Mouse (Mus musculus) limb, embryonic 15.5 days (tissue): ENCODE results near the gene Gabpb2. TPM values are rescaled to one million over a fixed set of nuclear protein-coding genes. Genes with fewer than 3 reads are reported as not detected.

Experiments used
- microRNA-seq: library from miRNA; unstranded; fragments of <30 nt; microRNA quantifications from one replicate; pipeline ENCODE4, GENCODE M21; 2016
- polyA plus RNA-seq: library from polyadenylated mRNA; unstranded; fragments of >200 nt; fragmentation: Nextera tagmentation; extraction: Ambion mirVana; gene quantifications from 2 replicates; pipeline ENCODE4 v1.2.1, GENCODE M21; 2015

Gabpb2 gene
- polyA plus RNA-seq, 1 experiment from 2014 or later: 10.4 TPM

Small RNAs within 50 kb of the gene (microRNA-seq; reads per million reads assigned to microRNA genes)
- gene Mir8099-1: not detected

Other genes with a start within 250 kb of the Gabpb2 start
- gene Pi4kb, start 243.2 kb downstream of the Gabpb2 start, polyA plus RNA-seq: 26.8 and 29.1 TPM in 2 replicates
- gene Zfp687, start 202.5 kb downstream of the Gabpb2 start, polyA plus RNA-seq: 16.8 and 20.2 TPM in 2 replicates
- 253 and 271 TPM in 2 replicates for gene Psmd4, start 175.3 kb downstream of the Gabpb2 start, polyA plus RNA-seq
- gene Pip5k1a, start 111.0 kb downstream of the Gabpb2 start, polyA plus RNA-seq: 19.4 and 22.0 TPM in 2 replicates
- gene Vps72, start 106.9 kb downstream of the Gabpb2 start, polyA plus RNA-seq: 139 and 141 TPM in 2 replicates
- gene Tmod4, start 93.4 kb downstream of the Gabpb2 start, polyA plus RNA-seq: 4.2 and 12.9 TPM in 2 replicates
- 61.2 and 67.2 TPM in 2 replicates for gene Scnm1, start 83.9 kb downstream of the Gabpb2 start, polyA plus RNA-seq
- gene Lysmd1, start 83.8 kb downstream of the Gabpb2 start, polyA plus RNA-seq: 17.9 and 18.5 TPM in 2 replicates
- 6.1 and 7.1 TPM in 2 replicates for gene Tnfaip8l2, start 75.6 kb downstream of the Gabpb2 start, polyA plus RNA-seq
- gene Sema6c, start 57.5 kb downstream of the Gabpb2 start, polyA plus RNA-seq: 9.3 and 11.2 TPM in 2 replicates
- 114 TPM in 2 replicates for gene Cdc42se1, start 10.8 kb upstream of the Gabpb2 start, polyA plus RNA-seq
- gene Mllt11, start 14.3 kb upstream of the Gabpb2 start, polyA plus RNA-seq: 11.5 and 15.5 TPM in 2 replicates
- gene Gm128, start 23.7 kb upstream of the Gabpb2 start, polyA plus RNA-seq: 0.53 and 0.76 TPM in 2 replicates
- gene Bnipl, start 33.3 kb upstream of the Gabpb2 start, polyA plus RNA-seq: 15.6 and 17.2 TPM in 2 replicates
- gene Mindy1, start 63.4 kb upstream of the Gabpb2 start, polyA plus RNA-seq: 49.8 and 53.1 TPM in 2 replicates
- 22.7 and 31.6 TPM in 2 replicates for gene Prune1, start 64.2 kb upstream of the Gabpb2 start, polyA plus RNA-seq
- gene Anxa9, start 89.3 kb upstream of the Gabpb2 start, polyA plus RNA-seq: 12.5 and 15.1 TPM in 2 replicates
- gene Cers2, start 96.9 kb upstream of the Gabpb2 start, polyA plus RNA-seq: 154 and 157 TPM in 2 replicates
- 35.9 and 36.9 TPM in 2 replicates for gene Setdb1, start 139.3 kb upstream of the Gabpb2 start, polyA plus RNA-seq
- gene 4930558C23Rik, start 184.9 kb upstream of the Gabpb2 start, polyA plus RNA-seq: not detected in 2 replicates
- 49.5 and 52.3 TPM in 2 replicates for gene Arnt, start 216.5 kb upstream of the Gabpb2 start, polyA plus RNA-seq